Mouse (Mus musculus) liver, postnatal 0 days (tissue): ENCODE measurements around the gene Jmjd6.

ENCODE experiments used
- CTCF ChIP-seq: sonication (generic); IDR thresholded peaks from 2 replicates; pipeline ENCODE4 v1.5.1; 2016; ENCODE audit warnings: antibody characterized with exemption, low read depth
- EP300 ChIP-seq: IDR thresholded peaks from 2 replicates; pipeline ENCODE4 v1.6.1; 2016; ENCODE audit warnings: antibody characterized with exemption, low read depth, mild to moderate bottlenecking

DNA sequence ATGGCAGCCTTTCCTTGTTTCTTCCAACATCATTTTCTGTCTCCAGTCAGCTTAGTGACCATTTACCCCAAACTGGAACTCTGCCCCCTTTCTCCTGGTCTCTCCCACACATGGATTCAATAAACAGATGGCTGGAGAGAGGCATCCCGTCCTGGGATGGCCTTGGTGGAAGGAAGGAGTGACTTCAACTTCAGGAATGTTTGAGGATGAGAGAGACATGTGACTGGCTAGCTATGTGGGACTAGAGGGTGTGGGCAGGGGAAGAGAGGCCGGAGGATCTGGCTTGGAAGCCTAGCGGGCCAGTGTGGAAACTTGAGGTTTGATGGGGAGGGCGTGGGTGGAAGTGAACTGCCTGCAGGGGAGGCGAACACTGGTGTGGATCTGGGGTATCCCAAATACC is 26.5 kb downstream of the Jmjd6 start:
- no peak for TF ChIP-seq CTCF
- no peak for TF ChIP-seq EP300
